Comparison of ENCODE assay signal across 7 mouse cellular contexts in genomic region chr15:89127364-89127940, GRCm38 (mm10). TPM values are rescaled to one million over a fixed set of nuclear protein-coding genes. Genes with fewer than 3 reads are reported as not detected.
DNase-seq lines count a peak whose midpoint lies in the region; ATAC-seq and TF ChIP-seq lines count a peak whose summit lies in the region.

No protein-coding gene starts in this region.

- WGBS in lung, embryonic 15.5 days: 76% methylated on average over 8 of the region's 8 CpGs
- WGBS in forebrain, embryonic 13.5 days: 89% methylated on average over 8 of the region's 8 CpGs
- WGBS in limb, embryonic 14.5 days: 85% methylated on average over 8 of the region's 8 CpGs
- WGBS in stomach, embryonic 15.5 days: 84% methylated on average over 8 of the region's 8 CpGs

- peak overlapping the region; percentile 74 for H3K9ac ChIP-seq in lung, embryonic 15.5 days
- H3K9ac ChIP-seq in forebrain, embryonic 13.5 days: peak overlapping the region; percentile 67
- H3K9ac ChIP-seq in limb, embryonic 14.5 days (ENCODE audit: low read depth, low read length, severe bottlenecking): peak overlapping the region; percentile 65; the same call in 1 of the 2 replicates
- peak overlapping the region; percentile 36; the same call in 1 of the 2 replicates for H3K9ac ChIP-seq in stomach, embryonic 15.5 days

- no peak for ATAC-seq in lung, embryonic 15.5 days (ENCODE audit: borderline replicate concordance, extremely low read depth, low FRiP score, low TSS enrichment)
- no peak for ATAC-seq in forebrain, embryonic 13.5 days
- ATAC-seq in limb, embryonic 14.5 days (ENCODE audit: low FRiP score, low read depth): no peak
- ATAC-seq in stomach, embryonic 15.5 days (ENCODE audit: insufficient read depth, low FRiP score, low read depth): no peak

- H3K27me3 ChIP-seq in lung, embryonic 15.5 days: no peaks in the 10 kb centered on the region
- H3K27me3 ChIP-seq in forebrain, embryonic 13.5 days: no peaks in the 10 kb centered on the region
- no peaks in the 10 kb centered on the region for H3K27me3 ChIP-seq in limb, embryonic 14.5 days (ENCODE audit: control insufficient read depth, insufficient read depth, low read length)
- no peaks in the 10 kb centered on the region for H3K27me3 ChIP-seq in stomach, embryonic 15.5 days (replicated peaks)

- H3K36me3 ChIP-seq in lung, embryonic 15.5 days: 0 out of 2 replicates have a peak, but pooled peaks cover 3% of the 10 kb centered on the region
- peaks cover 18% of the 10 kb centered on the region; the same call in 1 of the 2 replicates for H3K36me3 ChIP-seq in forebrain, embryonic 13.5 days (ENCODE audit: poor library complexity, severe bottlenecking)
- no peaks in the 10 kb centered on the region; the same call in 1 of the 2 replicates for H3K36me3 ChIP-seq in limb, embryonic 14.5 days (ENCODE audit: control insufficient read depth, insufficient read depth, low read length)
- H3K36me3 ChIP-seq in stomach, embryonic 15.5 days: peaks cover 4% of the 10 kb centered on the region; the same call in 1 of the 2 replicates

- no peaks in the 10 kb centered on the region for H3K9me3 ChIP-seq in lung, embryonic 15.5 days
- H3K9me3 ChIP-seq in forebrain, embryonic 13.5 days (replicated peaks): no peaks in the 10 kb centered on the region
- no peaks in the 10 kb centered on the region for H3K9me3 ChIP-seq in limb, embryonic 14.5 days (ENCODE audit: control insufficient read depth, low read length)
- H3K9me3 ChIP-seq in stomach, embryonic 15.5 days: no peaks in the 10 kb centered on the region

- H3K4me2 ChIP-seq in lung, embryonic 15.5 days: peak overlapping the region; percentile 93
- H3K4me2 ChIP-seq in forebrain, embryonic 13.5 days: peak overlapping the region; percentile 78
- H3K4me2 ChIP-seq in limb, embryonic 14.5 days (replicated peaks; ENCODE audit: low read depth, low read length, severe bottlenecking): peak overlapping the region; percentile 91
- peak overlapping the region; percentile 92 for H3K4me2 ChIP-seq in stomach, embryonic 15.5 days

- no peak for DNase-seq in lung, postnatal 10 days
- DNase-seq in limb, embryonic 14.5 days (ENCODE audit: low spot score): no peak
- DNase-seq in urinary bladder, postnatal 4 days (ENCODE audit: low spot score in 2 of 2): no peak
- DNase-seq in thymus, postnatal 0 days (ENCODE audit: low spot score): no peak

- H3K27ac ChIP-seq in lung, embryonic 15.5 days: no peak overlapping the region
- H3K27ac ChIP-seq in forebrain, embryonic 13.5 days: no peak overlapping the region
- H3K27ac ChIP-seq in limb, embryonic 14.5 days (replicated peaks; ENCODE audit: low read depth, low read length): no peak overlapping the region
- no peak overlapping the region for H3K27ac ChIP-seq in stomach, embryonic 15.5 days

- peaks cover 26% of the 10 kb centered on the region for H3K4me1 ChIP-seq in lung, embryonic 15.5 days
- peaks cover 26% of the 10 kb centered on the region for H3K4me1 ChIP-seq in forebrain, embryonic 13.5 days
- peaks cover 16% of the 10 kb centered on the region for H3K4me1 ChIP-seq in limb, embryonic 14.5 days (ENCODE audit: control insufficient read depth, insufficient read depth, low read length)
- H3K4me1 ChIP-seq in stomach, embryonic 15.5 days: peaks cover 26% of the 10 kb centered on the region

- no peak for TF ChIP-seq POLR2A in limb, embryonic 14.5 days (IDR thresholded peaks at IDR 0.05; ENCODE audit: borderline replicate concordance, extremely low read depth, insufficient read depth, insufficient read length)

- H3K4me3 ChIP-seq in lung, embryonic 15.5 days: peak overlapping the region; percentile 73
- peak overlapping the region; percentile 61 for H3K4me3 ChIP-seq in forebrain, embryonic 13.5 days
- H3K4me3 ChIP-seq in limb, embryonic 14.5 days (replicated peaks; ENCODE audit: low read length): peak overlapping the region; percentile 57
- H3K4me3 ChIP-seq in stomach, embryonic 15.5 days (replicated peaks): peak overlapping the region; percentile 52

RNA-seq across cellular contexts. Expression of gene Hdac10, which starts 1.0 kb away (rescaled TPM):
- 21.7 and 24.3 TPM in 2 replicates for polyA plus RNA-seq in lung, embryonic 15.5 days (2015; fragmentation: Nextera tagmentation; extraction: Ambion mirVana)
- polyA plus RNA-seq in forebrain, embryonic 13.5 days (2015; fragmentation: Nextera tagmentation; extraction: Ambion mirVana): 22.3 and 25.4 TPM in 2 replicates
- 38.1 and 49.4 TPM in 2 replicates for polyA plus RNA-seq in limb, embryonic 14.5 days (2012; rRNA removed)
- polyA plus RNA-seq in limb, embryonic 14.5 days (2014; fragmentation: Nextera tagmentation; extraction: Ambion mirVana): 18.7 and 21.8 TPM in 2 replicates
- 20.9 and 23.3 TPM in 2 replicates for polyA plus RNA-seq in stomach, embryonic 15.5 days (2015; fragmentation: Nextera tagmentation; extraction: Ambion mirVana)
- 16.4 and 17.7 TPM in 2 replicates for polyA plus RNA-seq in thymus, postnatal 0 days (2015; fragmentation: Nextera tagmentation; extraction: Ambion mirVana)

RNA-seq across cellular contexts. Expression of gene Tubgcp6, which starts 4.5 kb away (rescaled TPM):
- 14.5 and 15.4 TPM in 2 replicates for polyA plus RNA-seq in lung, embryonic 15.5 days (2015; fragmentation: Nextera tagmentation; extraction: Ambion mirVana)
- polyA plus RNA-seq in forebrain, embryonic 13.5 days (2015; fragmentation: Nextera tagmentation; extraction: Ambion mirVana): 16.8 and 19.8 TPM in 2 replicates
- 36.8 and 56.5 TPM in 2 replicates for polyA plus RNA-seq in limb, embryonic 14.5 days (2012; rRNA removed)
- 17.2 and 17.6 TPM in 2 replicates for polyA plus RNA-seq in limb, embryonic 14.5 days (2014; fragmentation: Nextera tagmentation; extraction: Ambion mirVana)
- 12.0 and 12.9 TPM in 2 replicates for polyA plus RNA-seq in stomach, embryonic 15.5 days (2015; fragmentation: Nextera tagmentation; extraction: Ambion mirVana)
- 9.8 and 12.5 TPM in 2 replicates for polyA plus RNA-seq in thymus, postnatal 0 days (2015; fragmentation: Nextera tagmentation; extraction: Ambion mirVana)

RNA-seq across cellular contexts. Expression of gene Mapk12, which starts 13.1 kb away (rescaled TPM):
- polyA plus RNA-seq in lung, embryonic 15.5 days (2015; fragmentation: Nextera tagmentation; extraction: Ambion mirVana): 12.5 and 13.4 TPM in 2 replicates
- polyA plus RNA-seq in forebrain, embryonic 13.5 days (2015; fragmentation: Nextera tagmentation; extraction: Ambion mirVana): 9.1 and 11.7 TPM in 2 replicates
- polyA plus RNA-seq in limb, embryonic 14.5 days (2012; rRNA removed): 13.7 and 14.9 TPM in 2 replicates
- polyA plus RNA-seq in limb, embryonic 14.5 days (2014; fragmentation: Nextera tagmentation; extraction: Ambion mirVana): 5.0 and 8.3 TPM in 2 replicates
- polyA plus RNA-seq in stomach, embryonic 15.5 days (2015; fragmentation: Nextera tagmentation; extraction: Ambion mirVana): 3.8 and 4.7 TPM in 2 replicates
- polyA plus RNA-seq in thymus, postnatal 0 days (2015; fragmentation: Nextera tagmentation; extraction: Ambion mirVana): 1.2 TPM in 2 replicates

RNA-seq across cellular contexts. Expression of gene Mapk11, which starts 22.0 kb away (rescaled TPM):
- polyA plus RNA-seq in lung, embryonic 15.5 days (2015; fragmentation: Nextera tagmentation; extraction: Ambion mirVana): 10.0 and 12.6 TPM in 2 replicates
- 43.0 and 45.5 TPM in 2 replicates for polyA plus RNA-seq in forebrain, embryonic 13.5 days (2015; fragmentation: Nextera tagmentation; extraction: Ambion mirVana)
- 13.4 and 15.9 TPM in 2 replicates for polyA plus RNA-seq in limb, embryonic 14.5 days (2012; rRNA removed)
- polyA plus RNA-seq in limb, embryonic 14.5 days (2014; fragmentation: Nextera tagmentation; extraction: Ambion mirVana): 7.0 and 7.3 TPM in 2 replicates
- polyA plus RNA-seq in stomach, embryonic 15.5 days (2015; fragmentation: Nextera tagmentation; extraction: Ambion mirVana): 5.9 and 6.4 TPM in 2 replicates
- polyA plus RNA-seq in thymus, postnatal 0 days (2015; fragmentation: Nextera tagmentation; extraction: Ambion mirVana): 4.9 and 5.6 TPM in 2 replicates

RNA-seq across cellular contexts. Expression of gene Selenoo, which starts 38.6 kb away (rescaled TPM):
- 16.5 and 17.6 TPM in 2 replicates for polyA plus RNA-seq in lung, embryonic 15.5 days (2015; fragmentation: Nextera tagmentation; extraction: Ambion mirVana)
- 20.9 and 22.5 TPM in 2 replicates for polyA plus RNA-seq in forebrain, embryonic 13.5 days (2015; fragmentation: Nextera tagmentation; extraction: Ambion mirVana)
- 32.7 and 40.7 TPM in 2 replicates for polyA plus RNA-seq in limb, embryonic 14.5 days (2012; rRNA removed)
- polyA plus RNA-seq in limb, embryonic 14.5 days (2014; fragmentation: Nextera tagmentation; extraction: Ambion mirVana): 20.6 and 22.9 TPM in 2 replicates
- polyA plus RNA-seq in stomach, embryonic 15.5 days (2015; fragmentation: Nextera tagmentation; extraction: Ambion mirVana): 17.9 and 19.7 TPM in 2 replicates
- 17.1 and 18.1 TPM in 2 replicates for polyA plus RNA-seq in thymus, postnatal 0 days (2015; fragmentation: Nextera tagmentation; extraction: Ambion mirVana)
